Mouse (Mus musculus): ENCODE data around the gene Ep400. TPM values are rescaled to one million over a fixed set of nuclear protein-coding genes. Genes with fewer than 3 reads are reported as not detected.

Gene Ep400
- polyA plus RNA-seq (2015; fragmentation: Nextera tagmentation; extraction: Ambion mirVana), result 21.8 and 25.1 TPM in 2 replicates

DNA sequence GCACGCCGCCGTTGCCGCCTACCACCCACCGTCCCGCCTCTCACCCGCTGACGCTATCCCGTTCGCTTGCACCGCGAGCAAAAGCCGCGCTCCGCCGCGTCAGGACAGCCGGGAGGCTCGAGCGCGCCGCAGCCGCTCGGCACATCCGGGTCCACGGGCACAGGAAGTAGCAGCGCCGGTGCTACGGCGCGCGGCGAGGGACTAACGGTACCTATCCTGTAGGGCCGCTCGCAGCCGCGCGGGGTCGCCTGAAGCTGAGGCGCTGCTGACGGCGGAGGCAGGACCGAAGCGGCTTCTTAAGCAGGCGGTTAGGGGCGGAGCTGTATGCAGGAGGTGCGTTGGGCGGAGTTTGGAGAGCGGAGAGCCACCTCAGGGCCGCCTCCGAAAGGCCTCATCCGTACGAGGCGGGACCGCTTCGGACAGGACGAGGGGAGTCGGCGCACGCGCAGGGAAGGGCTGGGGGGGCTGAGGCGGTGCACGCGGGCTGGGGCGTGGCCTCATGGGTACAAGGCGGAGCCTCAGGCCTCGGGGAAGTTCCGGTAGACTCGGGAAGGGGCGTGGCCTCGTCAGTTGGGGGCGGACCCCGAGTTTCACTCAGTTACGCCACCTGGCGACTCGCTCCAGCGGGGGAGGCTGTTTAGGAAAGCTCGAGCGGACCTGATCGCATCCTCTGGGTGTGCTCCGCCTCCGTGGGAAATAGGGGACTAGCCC, at the start of gene Ep400:
TSS of gene Ep400 (minus strand) at position 270 of the 711 bp plus-strand sequence.
- Histone ChIP-seq H3K4me3 (ENCODE audit: low read depth, low read length) (peak within 1 kb of the TSS; percentile 98), H3K36me3 (ENCODE audit: control insufficient read depth, insufficient read depth) (peaks cover 21% of the 10 kb centered on the region), H3K27ac (ENCODE audit: low read length) (peak within 1 kb of the TSS; percentile 98), H3K9ac (ENCODE audit: low read depth, low read length) (peak within 1 kb of the TSS; percentile 98), H3K4me1 (ENCODE audit: control insufficient read depth, low read depth, low read length) (peaks cover 24% of the 10 kb centered on the region), H3K9me3 (replicated peaks; ENCODE audit: control insufficient read depth, low read length) (no peaks in the 10 kb centered on the region), H3K4me2 (ENCODE audit: low read depth, low read length) (peak within 1 kb of the TSS; percentile 70), H3K27me3 (ENCODE audit: control insufficient read depth, insufficient read depth, low read depth, low read length) (no peaks in the 10 kb centered on the region)
- peak; percentile 93 for ATAC-seq (ENCODE audit: low read depth)
- under 1% methylated on average over 83 of the region's 83 CpGs for WGBS (ENCODE audit: insufficient replicate concordance)

DNA sequence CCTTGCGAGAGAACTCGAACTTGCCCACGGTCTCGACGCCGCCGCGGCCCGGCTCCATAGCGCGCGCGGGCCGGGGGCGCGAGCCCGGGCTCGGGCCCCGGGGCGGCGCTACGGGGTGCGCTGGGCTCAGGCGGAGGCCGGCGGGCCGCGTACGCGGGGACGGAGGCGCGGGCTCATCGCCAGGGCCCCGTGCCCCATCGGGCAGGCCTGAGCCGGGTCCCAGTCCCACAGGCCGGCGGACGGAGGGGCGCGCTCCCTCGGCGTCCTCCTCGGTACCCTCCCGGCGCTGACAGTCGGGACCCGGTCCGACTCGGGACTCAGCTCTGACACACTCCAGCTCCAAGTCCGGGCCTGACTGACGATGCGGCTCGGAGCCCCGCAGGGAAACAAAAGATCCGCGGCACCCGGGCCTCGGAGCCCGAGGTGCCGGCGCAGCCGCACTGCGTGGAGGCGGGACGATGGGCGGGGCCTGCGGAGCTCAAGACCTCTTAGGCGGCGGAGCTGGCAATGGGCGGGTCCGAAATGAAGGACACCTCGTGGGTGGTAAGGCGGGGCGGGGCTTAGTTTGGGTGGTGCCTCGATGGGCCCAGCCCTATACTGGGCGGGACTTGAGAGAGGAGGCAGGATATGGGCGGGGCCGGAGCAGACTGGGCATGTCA, 39.3 kb upstream of the Ep400 start, which contains the start of gene Ulk1:
TSS of gene Ulk1 (minus strand) at position 431 of the 659 bp plus-strand sequence.
- ATAC-seq (ENCODE audit: low read depth), result peak; percentile 87
- no peaks in the 10 kb centered on the region for H3K9me3 ChIP-seq (replicated peaks; ENCODE audit: control insufficient read depth, low read length)
- under 1% methylated on average over 73 of the region's 80 CpGs for WGBS (ENCODE audit: insufficient replicate concordance)
- H3K27ac ChIP-seq (ENCODE audit: low read length), result peak within 1 kb of the TSS; percentile 96
- H3K36me3 ChIP-seq (ENCODE audit: control insufficient read depth, insufficient read depth), result peaks cover 5% of the 10 kb centered on the region
- H3K9ac ChIP-seq (ENCODE audit: low read depth, low read length), result peak within 1 kb of the TSS; percentile 100
- H3K4me2 ChIP-seq (ENCODE audit: low read depth, low read length), result peak within 1 kb of the TSS; percentile 80
- H3K27me3 ChIP-seq (ENCODE audit: control insufficient read depth, insufficient read depth, low read depth, low read length), result no peaks in the 10 kb centered on the region
- H3K4me3 ChIP-seq (ENCODE audit: low read depth, low read length), result peak within 1 kb of the TSS; percentile 90
- peaks cover 41% of the 10 kb centered on the region for H3K4me1 ChIP-seq (ENCODE audit: control insufficient read depth, low read depth, low read length)

DNA sequence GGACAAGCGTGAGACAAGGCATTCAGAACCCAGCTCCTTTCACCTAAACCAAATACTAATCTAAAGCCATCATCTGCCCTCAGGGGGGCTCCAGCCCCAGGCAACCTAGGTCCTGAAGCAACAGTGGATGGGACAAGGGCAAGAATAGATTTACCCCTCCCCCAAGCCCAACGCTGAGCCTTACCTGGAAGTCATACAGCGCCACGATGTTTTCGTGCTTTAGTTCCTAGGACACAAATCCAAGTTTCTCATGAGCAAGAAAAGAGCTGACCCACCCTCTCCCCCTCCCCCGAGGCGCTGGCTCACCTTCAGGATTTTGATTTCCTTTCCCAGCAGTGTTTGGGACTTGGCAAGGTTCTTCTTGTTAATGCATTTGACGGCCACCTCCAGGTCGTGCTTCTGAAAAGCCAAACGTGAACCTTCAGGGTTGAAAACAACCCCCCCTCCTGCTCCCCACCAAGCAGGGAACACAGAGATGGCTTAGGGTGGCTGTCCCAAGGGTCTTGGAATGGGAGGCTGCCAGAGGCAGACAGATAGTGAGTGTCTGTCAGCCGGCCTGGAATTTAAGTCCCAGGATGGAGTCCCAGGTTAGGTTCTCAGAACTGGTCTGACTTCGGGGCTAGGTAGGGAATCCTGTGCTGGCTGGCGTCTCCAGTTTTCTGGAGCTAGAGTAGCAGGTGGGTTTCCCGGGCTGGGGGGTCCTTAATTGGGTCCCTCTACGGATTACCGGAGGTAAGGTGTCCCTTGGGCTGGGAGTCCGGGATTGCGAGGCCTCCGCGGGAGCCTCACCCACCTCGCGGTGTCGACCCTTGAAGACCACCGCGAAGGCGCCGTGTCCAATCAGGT, 38.5 kb upstream of the Ep400 start:
- WGBS (ENCODE audit: insufficient replicate concordance), result 2% methylated on average over 27 of the region's 27 CpGs
- H3K4me1 ChIP-seq (ENCODE audit: control insufficient read depth, low read depth, low read length), result peaks cover 49% of the 10 kb centered on the region
- H3K9me3 ChIP-seq (replicated peaks; ENCODE audit: control insufficient read depth, low read length), result no peaks in the 10 kb centered on the region
- peak overlapping the region; percentile 80 for H3K4me2 ChIP-seq (ENCODE audit: low read depth, low read length)
- peaks cover 10% of the 10 kb centered on the region for H3K36me3 ChIP-seq (ENCODE audit: control insufficient read depth, insufficient read depth)
- H3K27ac ChIP-seq (ENCODE audit: low read length), result peak overlapping the region; percentile 96
- no peak for ATAC-seq (ENCODE audit: low read depth)
- peak overlapping the region; percentile 100 for H3K9ac ChIP-seq (ENCODE audit: low read depth, low read length)
- H3K4me3 ChIP-seq (ENCODE audit: low read depth, low read length), result peak overlapping the region; percentile 90
- no peaks in the 10 kb centered on the region for H3K27me3 ChIP-seq (ENCODE audit: control insufficient read depth, insufficient read depth, low read depth, low read length)

DNA sequence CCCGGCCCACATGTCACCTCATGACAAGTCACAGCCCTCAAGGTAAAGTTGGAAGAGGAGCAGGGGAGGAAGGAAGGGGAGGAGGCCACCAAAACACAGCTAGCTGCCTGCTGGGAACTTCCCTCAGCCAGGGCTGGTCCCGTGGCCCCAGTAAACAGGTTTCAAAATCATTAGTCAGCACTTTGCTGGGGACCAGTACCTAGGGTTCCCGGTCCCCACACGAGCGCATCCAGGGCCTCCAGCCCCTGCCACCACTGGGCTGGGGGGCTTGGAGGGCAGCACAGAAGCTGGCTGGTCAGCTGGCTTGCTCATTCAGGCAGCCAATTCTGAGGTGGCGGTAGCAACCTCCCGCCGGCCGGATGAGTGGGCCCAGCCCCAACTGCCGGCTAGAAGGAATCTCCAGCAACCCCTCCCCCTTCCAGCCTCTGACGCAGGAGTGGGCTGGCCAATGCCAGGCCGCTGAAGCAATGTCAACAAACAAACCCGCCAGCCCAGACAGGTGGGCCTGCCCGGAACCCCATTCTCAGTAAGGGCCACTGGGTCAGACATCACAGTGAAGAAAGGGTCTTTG, 37.6 kb upstream of the Ep400 start:
- no peaks in the 10 kb centered on the region for H3K27me3 ChIP-seq (ENCODE audit: control insufficient read depth, insufficient read depth, low read depth, low read length)
- no peaks in the 10 kb centered on the region for H3K9me3 ChIP-seq (replicated peaks; ENCODE audit: control insufficient read depth, low read length)
- peak overlapping the region; percentile 96 for H3K27ac ChIP-seq (ENCODE audit: low read length)
- peaks cover 10% of the 10 kb centered on the region for H3K36me3 ChIP-seq (ENCODE audit: control insufficient read depth, insufficient read depth)
- peak; percentile 76 for ATAC-seq (ENCODE audit: low read depth)
- peak overlapping the region; percentile 100 for H3K9ac ChIP-seq (ENCODE audit: low read depth, low read length)
- peak overlapping the region; percentile 80 for H3K4me2 ChIP-seq (ENCODE audit: low read depth, low read length)
- peaks cover 56% of the 10 kb centered on the region for H3K4me1 ChIP-seq (ENCODE audit: control insufficient read depth, low read depth, low read length)
- peak overlapping the region; percentile 90 for H3K4me3 ChIP-seq (ENCODE audit: low read depth, low read length)
- WGBS (ENCODE audit: insufficient replicate concordance), result 1% methylated on average over 14 of the region's 14 CpGs

DNA sequence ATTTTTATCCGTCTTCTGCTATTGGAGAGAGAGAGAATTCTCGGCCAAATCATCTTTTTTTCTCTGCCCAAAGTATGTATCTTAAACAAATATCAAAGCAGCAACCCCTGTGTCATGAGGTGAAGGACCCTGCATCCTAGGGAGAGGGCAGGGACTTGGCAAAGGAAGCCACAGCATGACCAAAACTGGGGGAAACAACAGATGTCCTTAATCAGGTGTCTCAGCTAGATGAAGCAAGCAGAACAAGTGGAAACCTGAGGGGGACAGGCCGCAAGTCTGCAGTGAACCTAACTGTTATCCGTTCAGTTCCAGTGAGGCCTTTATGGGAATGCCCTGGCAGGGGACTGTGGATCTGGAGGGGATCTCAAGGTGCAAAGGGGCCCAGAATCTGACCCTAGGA, 36.9 kb upstream of the Ep400 start:
- Histone ChIP-seq H3K27me3 (ENCODE audit: control insufficient read depth, insufficient read depth, low read depth, low read length) (no peaks in the 10 kb centered on the region), H3K9ac (ENCODE audit: low read depth, low read length) (peak overlapping the region; percentile 100), H3K9me3 (replicated peaks; ENCODE audit: control insufficient read depth, low read length) (no peaks in the 10 kb centered on the region), H3K36me3 (ENCODE audit: control insufficient read depth, insufficient read depth) (peaks cover 11% of the 10 kb centered on the region), H3K4me1 (ENCODE audit: control insufficient read depth, low read depth, low read length) (peaks cover 62% of the 10 kb centered on the region), H3K27ac (ENCODE audit: low read length) (peak overlapping the region; percentile 96), H3K4me2 (ENCODE audit: low read depth, low read length) (peak overlapping the region; percentile 80), H3K4me3 (ENCODE audit: low read depth, low read length) (peak overlapping the region; percentile 90)
- 74% methylated on average over 4 of the region's 4 CpGs for WGBS (ENCODE audit: insufficient replicate concordance)
- no peak for ATAC-seq (ENCODE audit: low read depth)

DNA sequence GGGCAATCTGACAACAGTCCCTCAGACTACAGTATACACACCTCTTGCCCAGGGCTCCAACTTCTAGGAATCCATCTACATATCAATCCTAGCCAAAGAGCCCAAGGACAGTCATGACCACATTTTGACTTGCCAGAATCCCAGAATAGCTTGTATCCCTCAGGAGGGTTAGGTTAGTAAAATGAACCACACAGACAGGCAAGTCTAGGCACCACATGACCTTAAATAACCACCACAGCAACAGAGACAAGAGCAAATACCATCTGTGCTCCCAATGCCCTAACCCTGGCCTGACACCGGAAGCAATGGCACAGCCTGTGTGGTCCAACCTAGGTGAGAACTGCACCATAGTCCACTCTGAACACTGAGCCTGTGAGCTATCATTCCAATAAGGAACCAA, 36.2 kb upstream of the Ep400 start:
- no peaks in the 10 kb centered on the region for H3K9me3 ChIP-seq (replicated peaks; ENCODE audit: control insufficient read depth, low read length)
- WGBS (ENCODE audit: insufficient replicate concordance), result 83% methylated on average over 1 of the region's 1 CpGs
- H3K27ac ChIP-seq (ENCODE audit: low read length), result peak overlapping the region; percentile 19; the same call in 1 of the 2 replicates
- H3K36me3 ChIP-seq (ENCODE audit: control insufficient read depth, insufficient read depth), result peaks cover 16% of the 10 kb centered on the region
- H3K9ac ChIP-seq (ENCODE audit: low read depth, low read length), result no peak overlapping the region
- ATAC-seq (ENCODE audit: low read depth), result no peak
- no peaks in the 10 kb centered on the region for H3K27me3 ChIP-seq (ENCODE audit: control insufficient read depth, insufficient read depth, low read depth, low read length)
- peaks cover 67% of the 10 kb centered on the region for H3K4me1 ChIP-seq (ENCODE audit: control insufficient read depth, low read depth, low read length)
- H3K4me3 ChIP-seq (ENCODE audit: low read depth, low read length), result no peak overlapping the region
- peak overlapping the region; percentile 80 for H3K4me2 ChIP-seq (ENCODE audit: low read depth, low read length)

DNA sequence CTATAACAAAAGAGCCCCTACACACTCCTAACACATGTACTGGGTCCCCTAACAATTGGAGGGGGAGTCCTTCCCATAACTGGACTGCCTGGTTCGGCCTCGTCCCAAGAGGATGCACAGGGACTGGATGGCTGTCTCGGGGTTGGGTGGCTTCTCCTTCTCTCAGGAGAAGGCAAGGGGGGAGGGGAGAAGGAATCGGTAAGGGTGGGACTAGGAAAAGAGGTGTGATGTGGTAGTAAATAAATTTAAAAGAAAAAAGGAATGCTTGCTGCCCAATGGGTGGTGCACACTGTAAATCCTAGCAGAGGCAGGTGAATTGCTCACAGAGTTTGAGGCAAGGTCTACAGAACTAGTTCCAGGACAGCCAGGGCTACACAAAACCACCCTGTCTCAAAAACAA, 35.6 kb upstream of the Ep400 start:
- peaks cover 21% of the 10 kb centered on the region for H3K36me3 ChIP-seq (ENCODE audit: control insufficient read depth, insufficient read depth)
- no peak overlapping the region for H3K27ac ChIP-seq (ENCODE audit: low read length)
- H3K4me2 ChIP-seq (ENCODE audit: low read depth, low read length), result no peak overlapping the region
- 84% methylated on average over 4 of the region's 4 CpGs for WGBS (ENCODE audit: insufficient replicate concordance)
- no peaks in the 10 kb centered on the region for H3K9me3 ChIP-seq (replicated peaks; ENCODE audit: control insufficient read depth, low read length)
- no peak for ATAC-seq (ENCODE audit: low read depth)
- peaks cover 72% of the 10 kb centered on the region for H3K4me1 ChIP-seq (ENCODE audit: control insufficient read depth, low read depth, low read length)
- H3K27me3 ChIP-seq (ENCODE audit: control insufficient read depth, insufficient read depth, low read depth, low read length), result no peaks in the 10 kb centered on the region
- H3K4me3 ChIP-seq (ENCODE audit: low read depth, low read length), result no peak overlapping the region
- no peak overlapping the region for H3K9ac ChIP-seq (ENCODE audit: low read depth, low read length)

DNA sequence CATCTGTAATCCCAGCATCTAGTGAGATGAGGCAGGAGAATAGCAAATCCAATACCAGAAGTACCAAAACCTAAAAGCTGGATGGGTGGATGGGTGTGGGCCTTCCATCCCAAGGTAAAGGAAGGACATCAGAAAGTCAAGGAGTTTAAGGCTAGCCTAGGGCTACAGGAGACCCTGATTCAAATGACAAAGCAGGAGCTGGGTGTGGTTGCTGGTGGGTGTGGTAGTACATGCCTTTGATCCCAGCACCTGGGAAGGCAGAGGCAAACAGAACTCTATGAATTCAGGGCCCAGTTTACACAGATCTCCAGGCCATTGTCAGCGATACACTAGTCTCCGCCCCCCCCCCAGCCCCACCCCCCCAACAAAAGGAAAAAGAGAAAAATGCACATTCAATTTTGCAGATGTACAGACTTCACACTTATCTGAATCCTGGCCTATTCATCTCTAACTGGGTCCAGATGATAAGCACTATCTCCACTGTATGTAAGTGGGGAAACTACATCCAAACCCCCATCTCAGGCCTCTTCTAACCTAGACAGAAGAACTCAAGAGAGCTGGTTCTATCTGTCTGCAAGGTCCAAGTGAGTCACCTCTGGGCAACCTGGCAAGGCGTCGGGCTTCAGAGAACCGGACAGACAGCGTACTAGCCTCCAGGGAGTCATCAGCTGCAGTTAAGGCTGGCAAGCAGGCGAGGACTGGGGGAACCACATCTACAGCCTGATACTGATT, 33.7 kb upstream of the Ep400 start:
- peaks cover 78% of the 10 kb centered on the region for H3K4me1 ChIP-seq (ENCODE audit: control insufficient read depth, low read depth, low read length)
- no peaks in the 10 kb centered on the region for H3K27me3 ChIP-seq (ENCODE audit: control insufficient read depth, insufficient read depth, low read depth, low read length)
- no peaks in the 10 kb centered on the region for H3K9me3 ChIP-seq (replicated peaks; ENCODE audit: control insufficient read depth, low read length)
- peak overlapping the region; percentile 38 for H3K27ac ChIP-seq (ENCODE audit: low read length)
- no peak for ATAC-seq (ENCODE audit: low read depth)
- H3K4me3 ChIP-seq (ENCODE audit: low read depth, low read length), result peak overlapping the region; percentile 20; the same call in 1 of the 2 replicates
- peaks cover 25% of the 10 kb centered on the region for H3K36me3 ChIP-seq (ENCODE audit: control insufficient read depth, insufficient read depth)
- peak overlapping the region; percentile 46 for H3K9ac ChIP-seq (ENCODE audit: low read depth, low read length)
- WGBS (ENCODE audit: insufficient replicate concordance), result 25% methylated on average over 7 of the region's 7 CpGs
- H3K4me2 ChIP-seq (ENCODE audit: low read depth, low read length), result peak overlapping the region; percentile 47
